Mouse (Mus musculus) hindbrain, embryonic 11.5 days (tissue): ENCODE measurements at regions not wholly inside any gene's neighbourhood (a gene's known extent, or its start where the extent isn't known, plus 50 kb on each side); places are given as distances from the start of the nearest gene placed in this dataset.

ENCODE experiments used
- ATAC-seq: fragments of 200-750 bp; cut with Nextera tagmentation; 2 replicates; pipeline ENCODE4 v1.8.0; 2017; ENCODE audit warnings: mild to moderate bottlenecking, moderate TSS enrichment, moderate library complexity; ENCODE audit not compliant: low FRiP score
- DNase-seq: peaks from one replicate; pipeline ENCODE4 v3.0.0-alpha.2; 2015; ENCODE audit warnings: low spot score
- H3K27ac ChIP-seq: fragments of 300-500 bp; sonication (generic); 2 replicates; pipeline ENCODE4 v1.5.1; 2014; ENCODE audit warnings: mild to moderate bottlenecking, low read depth, low read length
- H3K27me3 ChIP-seq: fragments of 300-500 bp; sonication (generic); 2 replicates; pipeline ENCODE4 v1.6.1; 2014; ENCODE audit warnings: mild to moderate bottlenecking, low read length, moderate library complexity, mixed read lengths; ENCODE audit not compliant: control insufficient read depth, insufficient read depth
- H3K36me3 ChIP-seq: fragments of 300-500 bp; sonication (generic); 2 replicates; pipeline ENCODE4 v1.6.1; 2014; ENCODE audit warnings: mild to moderate bottlenecking, low read length, moderate library complexity, mixed read lengths; ENCODE audit not compliant: control insufficient read depth, insufficient read depth
- H3K4me1 ChIP-seq: fragments of 300-500 bp; sonication (generic); replicated peaks from 2 replicates; pipeline ENCODE4 v1.6.1; 2014; ENCODE audit warnings: low read length, mixed read lengths; ENCODE audit not compliant: control insufficient read depth, insufficient read depth
- H3K4me2 ChIP-seq: fragments of 300-500 bp; sonication (generic); replicated peaks from 2 replicates; pipeline ENCODE4 v1.6.1; 2014; ENCODE audit warnings: mild to moderate bottlenecking, low read depth, low read length
- H3K4me3 ChIP-seq: fragments of 300-500 bp; sonication (generic); 2 replicates; pipeline ENCODE4 v1.5.1; 2014; ENCODE audit warnings: low read depth, low read length
- H3K9ac ChIP-seq: fragments of 300-500 bp; sonication (generic); 2 replicates; pipeline ENCODE4 v1.6.1; 2014; ENCODE audit warnings: low read depth, low read length
- H3K9me3 ChIP-seq: fragments of 300-500 bp; sonication (generic); 2 replicates; pipeline ENCODE4 v1.6.1; 2016; ENCODE audit warnings: low read length; ENCODE audit not compliant: control insufficient read depth
- WGBS: fragments of 180-500 bp; shearing (Covaris S2); extraction: QIAGEN DNeasy Blood & Tissue Kit; methylation state at CpG from one replicate; pipeline ENCODE4 v1.1.7; 2014; 5-methylcytosine and 5-hydroxymethylcytosine counted together

DNA sequence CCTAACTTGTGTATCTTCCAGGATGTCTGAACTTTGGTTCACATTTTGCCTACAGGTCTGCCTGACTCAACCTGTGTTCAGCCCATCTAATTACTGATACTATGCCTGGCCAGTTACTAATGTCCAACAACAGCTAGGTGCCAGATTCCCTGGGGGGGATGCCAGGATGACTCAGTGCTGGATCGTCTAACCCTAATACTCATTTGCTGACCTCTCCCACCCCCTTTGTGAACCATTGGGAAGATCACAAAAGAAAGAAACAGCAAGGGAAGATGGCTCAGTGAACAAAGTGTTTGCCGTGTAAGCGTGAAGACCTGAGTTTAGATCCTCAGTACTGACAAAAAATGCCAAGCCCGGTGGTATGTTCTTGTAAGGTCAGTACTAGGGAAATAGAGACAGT, 81.7 kb downstream of the Insig2 start:
- ATAC-seq (no peak), DNase-seq (no peak)
- no peak overlapping the region for H3K27ac ChIP-seq
- H3K27me3 ChIP-seq: no peaks in the 10 kb centered on the region
- no peak overlapping the region for H3K4me2 ChIP-seq
- no peak overlapping the region for H3K4me3 ChIP-seq
- no peaks in the 10 kb centered on the region for H3K9me3 ChIP-seq
- H3K4me1 ChIP-seq: no peaks in the 10 kb centered on the region
- H3K36me3 ChIP-seq: no peaks in the 10 kb centered on the region
- WGBS: 84% methylated on average over 4 of the region's 4 CpGs
- no peak overlapping the region for H3K9ac ChIP-seq

DNA sequence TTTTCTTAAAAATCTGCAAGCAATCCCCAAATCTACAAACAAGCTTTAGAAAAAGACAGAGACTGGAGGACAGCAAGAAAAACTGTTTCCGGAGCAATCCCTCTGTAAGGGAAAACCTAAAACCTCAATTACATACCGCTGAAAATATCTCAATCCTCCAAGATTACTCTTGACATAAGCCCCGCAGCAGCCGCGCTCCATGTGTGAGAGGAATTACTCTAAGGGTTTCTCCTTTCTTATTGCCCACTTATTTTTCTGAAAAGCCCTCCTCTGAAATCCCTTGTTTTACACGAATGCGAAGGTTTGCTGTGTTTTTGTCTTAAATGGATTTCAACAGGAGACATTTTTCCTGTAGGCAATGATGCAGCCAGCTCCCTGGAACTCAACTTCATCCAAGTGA, 80.3 kb downstream of the Insig2 start:
- Histone ChIP-seq H3K9me3 (no peaks in the 10 kb centered on the region), H3K9ac (no peak overlapping the region), H3K4me2 (no peak overlapping the region), H3K4me3 (no peak overlapping the region), H3K27ac (no peak overlapping the region), H3K36me3 (no peaks in the 10 kb centered on the region), H3K4me1 (no peaks in the 10 kb centered on the region), H3K27me3 (no peaks in the 10 kb centered on the region)
- ATAC-seq: no peak
- DNase-seq: no peak
- 83% methylated on average over 7 of the region's 7 CpGs for WGBS

DNA sequence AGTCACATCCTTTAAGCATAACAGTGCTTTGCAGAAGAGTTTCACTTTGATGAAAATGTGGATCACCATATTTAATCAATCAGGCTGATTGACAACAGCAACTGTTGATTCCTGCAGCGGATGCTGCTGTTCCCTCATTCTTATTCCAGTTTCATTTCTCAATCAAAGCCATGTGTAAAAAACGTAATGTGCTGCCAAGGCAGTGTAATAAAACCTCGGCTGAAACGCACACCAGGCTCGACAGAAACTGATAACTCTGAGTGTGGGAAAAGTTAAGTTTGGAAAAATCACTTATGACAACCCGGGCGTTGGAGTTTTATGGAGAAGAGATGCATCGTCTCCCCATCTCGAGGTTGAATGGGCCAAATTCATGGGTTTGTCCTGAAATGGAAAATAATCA, 78.2 kb downstream of the Insig2 start:
- Histone ChIP-seq H3K9me3 (no peaks in the 10 kb centered on the region), H3K4me1 (no peaks in the 10 kb centered on the region), H3K27ac (no peak overlapping the region), H3K4me2 (no peak overlapping the region), H3K36me3 (no peaks in the 10 kb centered on the region), H3K4me3 (no peak overlapping the region), H3K9ac (no peak overlapping the region), H3K27me3 (no peaks in the 10 kb centered on the region)
- ATAC-seq: no peak
- 79% methylated on average over 9 of the region's 9 CpGs for WGBS
- DNase-seq: no peak
